8 mouse cellular contexts compared by ENCODE assay signal in genomic region chrX:13236100-13236568, GRCm38 (mm10). TPM values are rescaled to one million over a fixed set of nuclear protein-coding genes. Genes with fewer than 3 reads are reported as not detected.
DNase-seq lines count a peak whose midpoint lies in the region; ATAC-seq lines count a peak whose summit lies in the region.

No protein-coding gene starts in this region.

- H3K9me3 ChIP-seq in forebrain, embryonic 16.5 days (ENCODE audit: control insufficient read depth, low read length), result no peaks in the 10 kb centered on the region
- no peaks in the 10 kb centered on the region for H3K9me3 ChIP-seq in midbrain, embryonic 16.5 days (replicated peaks; ENCODE audit: control insufficient read depth, low read length, poor library complexity, severe bottlenecking)

- 21% methylated on average over 2 of the region's 2 CpGs for WGBS in forebrain, embryonic 16.5 days
- WGBS in midbrain, embryonic 16.5 days, result 21% methylated on average over 2 of the region's 2 CpGs

- H3K4me2 ChIP-seq in forebrain, embryonic 16.5 days (ENCODE audit: low read length), result no peak overlapping the region
- H3K4me2 ChIP-seq in midbrain, embryonic 16.5 days (ENCODE audit: low read length), result no peak overlapping the region

- H3K4me1 ChIP-seq in forebrain, embryonic 16.5 days (replicated peaks; ENCODE audit: control insufficient read depth, insufficient read depth, low read length), result peaks cover 19% of the 10 kb centered on the region
- H3K4me1 ChIP-seq in midbrain, embryonic 16.5 days (ENCODE audit: control insufficient read depth, insufficient read depth, low read length), result peaks cover 9% of the 10 kb centered on the region

- H3K9ac ChIP-seq in forebrain, embryonic 16.5 days (replicated peaks; ENCODE audit: low read depth, low read length), result no peak overlapping the region
- H3K9ac ChIP-seq in midbrain, embryonic 16.5 days (ENCODE audit: low read depth, low read length), result no peak overlapping the region

- peaks cover 3% of the 10 kb centered on the region; the same call in 1 of the 2 replicates for H3K27me3 ChIP-seq in forebrain, embryonic 16.5 days (replicated peaks; ENCODE audit: control insufficient read depth, insufficient read depth, low read length)
- peaks cover 2% of the 10 kb centered on the region for H3K27me3 ChIP-seq in midbrain, embryonic 16.5 days (ENCODE audit: control insufficient read depth, insufficient read depth, low read depth, low read length)

- peak; percentile 19 for DNase-seq in embryo, embryonic 9.5 days (ENCODE audit: extremely low spot score)
- peak; percentile 33 to 71 for DNase-seq in kidney, postnatal 36 days
- no peak for DNase-seq in thymus, postnatal 36 days
- no peak for DNase-seq in frontal cortex, postnatal 14 days (ENCODE audit: low spot score in 2 of 2)
- DNase-seq in frontal cortex, postnatal 25 days (ENCODE audit: low spot score in 2 of 2), result no peak

- H3K36me3 ChIP-seq in forebrain, embryonic 16.5 days (ENCODE audit: control insufficient read depth, insufficient read depth), result no peaks in the 10 kb centered on the region
- no peaks in the 10 kb centered on the region for H3K36me3 ChIP-seq in midbrain, embryonic 16.5 days (ENCODE audit: control insufficient read depth, insufficient read depth, low read length)

- peak; percentile 74 for ATAC-seq in forebrain, embryonic 16.5 days
- 0 out of 2 replicates have a peak, but pooled peaks have one; percentile 15 for ATAC-seq in midbrain, embryonic 16.5 days
- no peak for ATAC-seq in frontal cortex, adult (ENCODE audit: low TSS enrichment)

- H3K4me3 ChIP-seq in forebrain, embryonic 16.5 days (replicated peaks; ENCODE audit: low read length), result no peak overlapping the region
- no peak overlapping the region for H3K4me3 ChIP-seq in midbrain, embryonic 16.5 days (ENCODE audit: low read depth, low read length)

- H3K27ac ChIP-seq in forebrain, embryonic 16.5 days (ENCODE audit: low read length), result peak overlapping the region; percentile 56
- peak overlapping the region; percentile 43 for H3K27ac ChIP-seq in midbrain, embryonic 16.5 days (ENCODE audit: low read length)

RNA-seq across cellular contexts. Expression of gene Ddx3x, which starts 44.6 kb away (rescaled TPM):
- 121 and 133 TPM in 2 replicates for polyA plus RNA-seq in forebrain, embryonic 16.5 days (2015; fragmentation: Nextera tagmentation; extraction: Ambion mirVana)
- polyA plus RNA-seq in midbrain, embryonic 16.5 days (2015; fragmentation: Nextera tagmentation; extraction: Ambion mirVana), result 97.9 and 106 TPM in 2 replicates

Comparison
In these comparisons a context has a peak if more than half of its experiments do, and no peak if none do; other contexts are left out.
1. DNase-seq: peak in embryo, embryonic 9.5 days (single experiment) and kidney, postnatal 36 days (2 of 2); none in thymus, postnatal 36 days (0 of 2), frontal cortex, postnatal 14 days (0 of 2) and frontal cortex, postnatal 25 days (0 of 2).